Mouse (Mus musculus): ENCODE data around the gene Prr18. TPM values are rescaled to one million over a fixed set of nuclear protein-coding genes. Genes with fewer than 3 reads are reported as not detected.
"Not testable (repeated sequence)": the region's sequence is repeated elsewhere in the genome, so short reads cannot be mapped to it uniquely, and the experiment has no call there.

Prr18 gene
- 1.7 TPM in 2 replicates for polyA plus RNA-seq (2015; fragmentation: Nextera tagmentation; extraction: Ambion mirVana)

DNA sequence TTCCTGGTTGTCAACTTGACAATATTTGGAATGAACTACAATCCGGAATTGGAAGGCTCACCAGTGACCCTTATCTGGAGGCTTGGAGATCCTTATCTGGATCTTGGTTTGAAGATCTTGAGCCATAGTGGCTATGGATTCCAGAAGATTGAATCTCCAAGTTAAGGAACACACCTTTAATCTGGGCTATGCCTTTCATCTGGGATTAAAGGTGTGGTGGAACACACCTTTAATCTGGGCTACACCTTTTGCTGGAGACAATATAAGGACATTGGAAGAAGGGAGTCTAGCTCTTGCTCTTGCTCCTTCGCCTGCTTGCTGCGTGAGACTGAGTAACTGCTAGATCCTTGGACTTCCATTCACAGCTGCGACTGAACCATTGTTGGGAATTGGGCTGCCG, at the start of gene Prr18:
Prr18 (plus strand) TSS at position 301 of the 400 bp plus-strand sequence.
- 71% methylated on average over 2 of the region's 5 CpGs for WGBS
- H3K9ac ChIP-seq; H3K4me3 ChIP-seq; H3K36me3 ChIP-seq; H3K27ac ChIP-seq; H3K9me3 ChIP-seq; ATAC-seq (ENCODE audit: borderline replicate concordance, extremely low read depth, low FRiP score, low TSS enrichment); H3K4me2 ChIP-seq: not testable (repeated sequence)
- H3K4me1 ChIP-seq = peaks cover 25% of the 10 kb centered on the region
- peaks cover 36% of the 10 kb centered on the region for H3K27me3 ChIP-seq

DNA sequence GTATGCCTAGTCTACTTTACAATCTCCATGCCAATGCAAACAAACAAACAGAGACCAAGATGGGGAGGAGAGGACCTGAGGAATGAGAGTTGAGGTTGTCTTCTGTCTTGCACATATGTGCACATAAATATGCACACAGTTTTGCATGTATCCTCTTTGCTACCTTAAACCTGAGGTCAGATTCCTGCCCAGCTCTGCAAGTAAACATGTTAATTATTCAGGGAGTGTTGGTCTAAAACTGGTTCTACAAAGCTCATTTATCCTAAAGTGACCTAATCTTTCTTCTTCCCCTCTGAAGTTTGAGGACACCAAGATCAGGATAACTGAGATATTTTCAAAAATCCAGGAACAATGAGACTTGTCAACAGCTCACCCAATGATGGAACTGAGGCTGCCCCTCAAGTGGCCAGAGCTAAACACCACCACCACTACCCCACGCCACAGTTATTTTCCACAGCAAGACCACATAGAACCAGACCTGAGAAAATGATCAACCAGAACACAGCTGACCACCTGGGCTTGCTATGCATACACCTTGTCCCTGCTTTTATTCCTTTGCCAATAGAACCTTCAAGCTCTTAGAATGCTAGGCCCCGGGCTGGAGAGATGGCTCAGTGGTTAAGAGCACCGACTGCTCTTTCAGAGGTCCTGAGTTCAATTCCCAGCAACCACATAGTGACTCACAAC, 47.1 kb upstream of the Prr18 start:
- WGBS = 89% methylated on average over 3 of the region's 3 CpGs
- H3K4me2 ChIP-seq = no peak overlapping the region
- no peak overlapping the region for H3K4me3 ChIP-seq
- H3K9me3 ChIP-seq = no peaks in the 10 kb centered on the region
- peaks cover 4% of the 10 kb centered on the region for H3K36me3 ChIP-seq
- H3K27me3 ChIP-seq = no peaks in the 10 kb centered on the region
- no peaks in the 10 kb centered on the region for H3K4me1 ChIP-seq
- ATAC-seq (ENCODE audit: borderline replicate concordance, extremely low read depth, low FRiP score, low TSS enrichment) = no peak
- no peak overlapping the region for H3K9ac ChIP-seq
- no peak overlapping the region for H3K27ac ChIP-seq

DNA sequence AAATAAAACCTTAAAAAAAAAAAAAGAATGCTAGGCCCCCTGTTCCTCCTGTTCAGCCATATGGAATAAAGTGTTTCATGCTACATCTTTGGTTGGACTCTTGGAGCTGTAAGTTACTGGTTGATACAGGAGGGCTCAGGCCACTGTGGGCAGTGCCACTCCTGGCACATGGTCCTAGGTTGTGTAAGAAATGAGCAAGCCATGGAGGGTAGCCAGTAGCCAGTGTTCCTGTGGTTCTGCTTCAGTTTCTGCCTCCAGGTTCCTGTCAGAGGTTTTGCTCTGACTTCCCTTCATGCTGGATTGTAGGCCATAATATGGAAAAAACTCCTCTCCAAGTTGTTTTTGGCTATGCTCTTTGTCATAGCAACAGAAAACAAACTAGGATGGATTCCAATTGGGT, 46.5 kb upstream of the Prr18 start:
- Histone ChIP-seq H3K27me3 (no peaks in the 10 kb centered on the region), H3K4me1 (no peaks in the 10 kb centered on the region), H3K36me3 (peaks cover 6% of the 10 kb centered on the region), H3K27ac (no peak overlapping the region), H3K4me3 (no peak overlapping the region), H3K9me3 (no peaks in the 10 kb centered on the region), H3K9ac (no peak overlapping the region), H3K4me2 (no peak overlapping the region)
- ATAC-seq (ENCODE audit: borderline replicate concordance, extremely low read depth, low FRiP score, low TSS enrichment) = no peak

- no peak overlapping the region for H3K4me2 ChIP-seq
- peaks cover 2% of the 10 kb centered on the region; the same call in 1 of the 2 replicates for H3K36me3 ChIP-seq
- H3K9ac ChIP-seq = no peak overlapping the region
- no peak overlapping the region for H3K27ac ChIP-seq
- H3K4me1 ChIP-seq = no peaks in the 10 kb centered on the region
- no peaks in the 10 kb centered on the region for H3K27me3 ChIP-seq
- H3K4me3 ChIP-seq = no peak overlapping the region
- ATAC-seq (ENCODE audit: borderline replicate concordance, extremely low read depth, low FRiP score, low TSS enrichment) = no peak
- H3K9me3 ChIP-seq = no peaks in the 10 kb centered on the region
Observed at GRCm38 (mm10) chr17:8295825-8296224, 41.4 kb upstream of the Prr18 start.

DNA sequence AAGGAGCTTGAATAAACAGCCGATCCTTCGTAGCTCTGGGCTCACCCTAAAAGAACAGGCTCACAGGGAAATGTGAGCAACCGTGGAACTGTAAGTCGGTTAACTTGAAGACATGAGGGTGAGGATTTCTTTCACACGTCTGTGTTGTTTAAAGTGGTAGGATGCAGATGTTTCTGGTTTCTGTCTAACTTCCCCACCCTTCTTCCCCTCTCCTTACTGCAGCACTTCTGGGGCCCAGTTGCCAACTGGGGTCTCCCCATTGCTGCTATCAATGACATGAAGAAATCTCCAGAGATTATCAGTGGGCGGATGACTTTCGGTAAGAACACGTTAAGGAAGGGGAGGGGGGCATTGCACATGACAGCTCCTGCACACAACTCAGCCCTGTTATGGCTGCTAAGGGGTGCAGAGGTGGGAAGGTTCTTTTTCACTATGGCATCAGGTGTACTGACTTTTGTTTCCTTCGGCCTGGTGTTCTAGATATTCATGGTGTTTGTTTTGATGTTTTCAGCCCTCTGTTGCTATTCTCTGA, 40.9 kb upstream of the Prr18 start:
- Histone ChIP-seq H3K27me3 (no peaks in the 10 kb centered on the region), H3K4me1 (no peaks in the 10 kb centered on the region), H3K9me3 (no peaks in the 10 kb centered on the region), H3K36me3 (peaks cover 2% of the 10 kb centered on the region; the same call in 1 of the 2 replicates), H3K27ac (no peak overlapping the region), H3K4me2 (no peak overlapping the region), H3K4me3 (no peak overlapping the region), H3K9ac (no peak overlapping the region)
- 85% methylated on average over 9 of the region's 9 CpGs for WGBS
- ATAC-seq (ENCODE audit: borderline replicate concordance, extremely low read depth, low FRiP score, low TSS enrichment) = no peak

GRCm38 (mm10) chr17:8297746-8298145, 39.5 kb upstream of the Prr18 start:
- no peak for ATAC-seq (ENCODE audit: borderline replicate concordance, extremely low read depth, low FRiP score, low TSS enrichment)
- Histone ChIP-seq H3K36me3 (peaks cover 2% of the 10 kb centered on the region; the same call in 1 of the 2 replicates), H3K9ac (no peak overlapping the region), H3K27ac (no peak overlapping the region), H3K4me2 (no peak overlapping the region), H3K9me3 (no peaks in the 10 kb centered on the region), H3K4me3 (no peak overlapping the region), H3K4me1 (no peaks in the 10 kb centered on the region), H3K27me3 (no peaks in the 10 kb centered on the region)
- 75% methylated on average over 5 of the region's 5 CpGs for WGBS

GRCm38 (mm10) chr17:8298281-8298680, 39.0 kb upstream of the Prr18 start:
- WGBS = 84% methylated on average over 2 of the region's 2 CpGs
- H3K36me3 ChIP-seq = peaks cover 2% of the 10 kb centered on the region; the same call in 1 of the 2 replicates
- no peak overlapping the region for H3K9ac ChIP-seq
- no peaks in the 10 kb centered on the region for H3K4me1 ChIP-seq
- no peaks in the 10 kb centered on the region for H3K27me3 ChIP-seq
- no peaks in the 10 kb centered on the region for H3K9me3 ChIP-seq
- H3K4me2 ChIP-seq = no peak overlapping the region
- H3K27ac ChIP-seq = no peak overlapping the region
- ATAC-seq (ENCODE audit: borderline replicate concordance, extremely low read depth, low FRiP score, low TSS enrichment) = no peak
- no peak overlapping the region for H3K4me3 ChIP-seq

GRCm38 (mm10) chr17:8299524-8299923, 37.7 kb upstream of the Prr18 start:
- Histone ChIP-seq H3K27me3 (no peaks in the 10 kb centered on the region), H3K27ac (no peak overlapping the region), H3K4me3 (no peak overlapping the region), H3K36me3 (peaks cover 2% of the 10 kb centered on the region; the same call in 1 of the 2 replicates), H3K4me2 (no peak overlapping the region), H3K9me3 (no peaks in the 10 kb centered on the region), H3K4me1 (no peaks in the 10 kb centered on the region), H3K9ac (no peak overlapping the region)
- no peak for ATAC-seq (ENCODE audit: borderline replicate concordance, extremely low read depth, low FRiP score, low TSS enrichment)

DNA sequence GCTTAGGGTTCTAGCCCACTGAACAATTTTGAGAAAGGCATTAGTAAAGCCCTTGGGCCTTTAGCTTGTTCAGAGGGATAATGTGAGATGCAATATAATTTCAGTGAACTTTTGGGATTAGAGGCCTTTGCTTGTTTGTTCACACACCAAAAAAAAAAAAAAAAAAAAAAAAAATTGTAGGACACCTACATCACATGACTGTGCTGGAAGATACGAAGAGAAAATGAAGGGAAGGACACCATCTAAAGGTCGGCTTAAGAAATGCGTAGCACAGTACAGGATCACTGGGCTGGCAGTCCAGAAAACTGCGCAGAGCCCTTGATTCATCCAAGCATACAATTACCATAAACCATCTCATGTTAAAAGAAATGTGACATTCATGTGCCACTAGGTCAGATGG, 35.7 kb upstream of the Prr18 start:
- no peak overlapping the region for H3K9ac ChIP-seq
- 76% methylated on average over 4 of the region's 4 CpGs for WGBS
- no peak overlapping the region for H3K27ac ChIP-seq
- no peaks in the 10 kb centered on the region for H3K9me3 ChIP-seq
- no peak overlapping the region for H3K4me2 ChIP-seq
- ATAC-seq (ENCODE audit: borderline replicate concordance, extremely low read depth, low FRiP score, low TSS enrichment) = no peak
- no peaks in the 10 kb centered on the region for H3K4me1 ChIP-seq
- H3K27me3 ChIP-seq = no peaks in the 10 kb centered on the region
- H3K36me3 ChIP-seq = no peaks in the 10 kb centered on the region; the same call in 1 of the 2 replicates
- no peak overlapping the region for H3K4me3 ChIP-seq

GRCm38 (mm10) chr17:8302772-8303438, 34.4 kb upstream of the Prr18 start:
- no peaks in the 10 kb centered on the region for H3K27me3 ChIP-seq
- H3K36me3 ChIP-seq = no peaks in the 10 kb centered on the region; the same call in 1 of the 2 replicates
- ATAC-seq (ENCODE audit: borderline replicate concordance, extremely low read depth, low FRiP score, low TSS enrichment) = no peak
- no peaks in the 10 kb centered on the region for H3K9me3 ChIP-seq
- no peak overlapping the region for H3K4me2 ChIP-seq
- 60% methylated on average over 7 of the region's 7 CpGs for WGBS
- H3K4me1 ChIP-seq = no peaks in the 10 kb centered on the region
- no peak overlapping the region for H3K27ac ChIP-seq
- no peak overlapping the region for H3K4me3 ChIP-seq
- no peak overlapping the region for H3K9ac ChIP-seq

DNA sequence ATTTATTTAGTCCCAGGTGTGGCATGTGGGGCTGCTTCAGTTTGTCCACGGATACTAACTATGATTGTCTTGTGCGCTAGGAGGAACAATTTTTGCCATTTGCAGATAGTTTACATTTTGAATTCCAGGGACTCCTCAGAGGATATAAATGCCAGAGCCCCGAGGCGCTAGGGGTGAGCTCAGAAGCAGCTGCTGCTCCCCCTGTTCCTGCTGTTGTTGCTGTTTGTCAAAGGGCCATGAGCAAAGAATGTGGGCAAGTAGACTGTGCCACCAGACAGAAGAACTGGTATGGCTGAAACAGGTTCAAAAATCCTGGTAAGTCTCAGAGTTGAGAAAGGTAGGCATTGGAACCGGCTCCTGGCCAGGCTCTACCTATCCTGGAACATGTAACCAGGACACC, 33.6 kb upstream of the Prr18 start:
- WGBS = 42% methylated on average over 5 of the region's 5 CpGs
- no peak for ATAC-seq (ENCODE audit: borderline replicate concordance, extremely low read depth, low FRiP score, low TSS enrichment)
- Histone ChIP-seq H3K9me3 (no peaks in the 10 kb centered on the region), H3K4me1 (no peaks in the 10 kb centered on the region), H3K36me3 (no peaks in the 10 kb centered on the region), H3K4me2 (no peak overlapping the region), H3K9ac (no peak overlapping the region), H3K4me3 (no peak overlapping the region), H3K27me3 (no peaks in the 10 kb centered on the region), H3K27ac (no peak overlapping the region)

GRCm38 (mm10) chr17:8305801-8306200, 31.5 kb upstream of the Prr18 start:
- no peaks in the 10 kb centered on the region for H3K9me3 ChIP-seq
- H3K27ac ChIP-seq = peak overlapping the region; percentile 16
- no peaks in the 10 kb centered on the region for H3K27me3 ChIP-seq
- 0 out of 2 replicates have a peak, but pooled peaks cover 4% of the 10 kb centered on the region for H3K4me1 ChIP-seq
- WGBS = 16% methylated on average over 3 of the region's 3 CpGs
- H3K36me3 ChIP-seq = no peaks in the 10 kb centered on the region
- no peak overlapping the region for H3K4me3 ChIP-seq
- no peak for ATAC-seq (ENCODE audit: borderline replicate concordance, extremely low read depth, low FRiP score, low TSS enrichment)
- H3K9ac ChIP-seq = no peak overlapping the region
- no peak overlapping the region for H3K4me2 ChIP-seq
